Mouse (Mus musculus) embryo, embryonic 10.5 days (tissue): ENCODE results near the gene Cym.

Source experiments
- DNase-seq: peaks from one replicate; pipeline ENCODE4 v3.0.0-alpha.2; 2015; ENCODE audit warnings: low spot score

Cym gene

GRCm38 (mm10) chr3:107162741-107163140, 58.8 kb downstream of the Cym start:
- DNase-seq: no peak
